Mouse (Mus musculus): ENCODE results near the gene Ptprg. TPM values are rescaled to one million over a fixed set of nuclear protein-coding genes. Genes with fewer than 3 reads are reported as not detected.

The Ptprg gene
- polyA plus RNA-seq, 1 experiment from 2014 or later = 42.3 TPM

DNA sequence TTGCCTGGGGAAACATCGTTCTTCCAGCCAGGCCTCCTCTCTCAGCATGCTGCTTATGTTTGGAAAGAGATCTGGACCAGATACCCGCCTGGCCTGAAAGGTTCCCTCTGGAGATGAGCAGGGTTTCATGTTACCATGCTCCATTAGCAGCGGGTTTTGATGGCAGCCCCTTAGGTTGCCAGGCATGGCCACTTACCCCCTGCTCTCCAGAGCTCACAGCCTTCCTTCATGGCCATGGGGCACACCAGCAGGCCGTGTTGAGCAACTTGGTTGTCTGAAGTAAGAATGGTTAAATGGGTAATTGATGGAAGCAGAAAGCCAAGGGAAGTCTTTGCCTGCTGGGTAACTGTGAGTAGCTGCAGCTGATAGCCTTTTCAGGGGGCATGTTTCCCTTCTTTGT is 274.8 kb downstream of the Ptprg start:
- H3K27ac ChIP-seq (ENCODE audit: low read depth, low read length) = no peak overlapping the region
- ATAC-seq (ENCODE audit: low read depth) = no peak
- no peaks in the 10 kb centered on the region for H3K27me3 ChIP-seq (ENCODE audit: control insufficient read depth, insufficient read depth, low read length)
- H3K4me1 ChIP-seq (ENCODE audit: control insufficient read depth, insufficient read depth, low read length) = peaks cover 4% of the 10 kb centered on the region; the same call in 1 of the 2 replicates
- no peaks in the 10 kb centered on the region for H3K36me3 ChIP-seq (ENCODE audit: control insufficient read depth, insufficient read depth, low read length)
- WGBS = 49% methylated on average over 4 of the region's 4 CpGs
- H3K9ac ChIP-seq (replicated peaks; ENCODE audit: low read depth, low read length) = no peak overlapping the region
- H3K9me3 ChIP-seq (ENCODE audit: control insufficient read depth, low read length) = no peaks in the 10 kb centered on the region
- H3K4me2 ChIP-seq (ENCODE audit: low read depth, low read length) = no peak overlapping the region
- no peak overlapping the region for H3K4me3 ChIP-seq (ENCODE audit: low read depth, low read length)

DNA sequence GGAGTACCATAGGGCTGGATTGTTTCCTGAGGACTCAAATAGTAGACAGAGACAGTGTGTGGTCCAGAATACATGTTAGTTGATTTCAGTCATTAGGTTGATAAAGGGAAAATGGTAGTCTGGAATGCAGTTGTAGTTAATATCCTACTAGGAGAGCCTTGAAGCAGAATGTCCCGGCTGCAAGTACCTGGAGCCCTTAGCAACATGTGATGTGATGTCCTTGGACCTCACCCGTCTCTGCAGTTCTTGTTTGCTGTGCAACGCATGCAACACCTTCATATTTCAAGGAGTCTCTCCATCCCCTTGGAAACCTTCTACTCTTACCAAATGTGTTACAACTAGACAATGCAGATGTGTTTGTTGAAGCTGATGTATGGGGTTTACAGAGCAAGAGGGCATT is 280.3 kb downstream of the Ptprg start:
- Histone ChIP-seq H3K4me2 (ENCODE audit: low read depth, low read length) (no peak overlapping the region), H3K4me1 (ENCODE audit: control insufficient read depth, insufficient read depth, low read length) (no peaks in the 10 kb centered on the region), H3K9ac (replicated peaks; ENCODE audit: low read depth, low read length) (no peak overlapping the region), H3K27me3 (ENCODE audit: control insufficient read depth, insufficient read depth, low read length) (no peaks in the 10 kb centered on the region), H3K9me3 (ENCODE audit: control insufficient read depth, low read length) (no peaks in the 10 kb centered on the region), H3K4me3 (ENCODE audit: low read depth, low read length) (no peak overlapping the region), H3K27ac (ENCODE audit: low read depth, low read length) (no peak overlapping the region), H3K36me3 (ENCODE audit: control insufficient read depth, insufficient read depth, low read length) (no peaks in the 10 kb centered on the region)
- ATAC-seq (ENCODE audit: low read depth) = no peak
- 97% methylated on average over 3 of the region's 3 CpGs for WGBS

DNA sequence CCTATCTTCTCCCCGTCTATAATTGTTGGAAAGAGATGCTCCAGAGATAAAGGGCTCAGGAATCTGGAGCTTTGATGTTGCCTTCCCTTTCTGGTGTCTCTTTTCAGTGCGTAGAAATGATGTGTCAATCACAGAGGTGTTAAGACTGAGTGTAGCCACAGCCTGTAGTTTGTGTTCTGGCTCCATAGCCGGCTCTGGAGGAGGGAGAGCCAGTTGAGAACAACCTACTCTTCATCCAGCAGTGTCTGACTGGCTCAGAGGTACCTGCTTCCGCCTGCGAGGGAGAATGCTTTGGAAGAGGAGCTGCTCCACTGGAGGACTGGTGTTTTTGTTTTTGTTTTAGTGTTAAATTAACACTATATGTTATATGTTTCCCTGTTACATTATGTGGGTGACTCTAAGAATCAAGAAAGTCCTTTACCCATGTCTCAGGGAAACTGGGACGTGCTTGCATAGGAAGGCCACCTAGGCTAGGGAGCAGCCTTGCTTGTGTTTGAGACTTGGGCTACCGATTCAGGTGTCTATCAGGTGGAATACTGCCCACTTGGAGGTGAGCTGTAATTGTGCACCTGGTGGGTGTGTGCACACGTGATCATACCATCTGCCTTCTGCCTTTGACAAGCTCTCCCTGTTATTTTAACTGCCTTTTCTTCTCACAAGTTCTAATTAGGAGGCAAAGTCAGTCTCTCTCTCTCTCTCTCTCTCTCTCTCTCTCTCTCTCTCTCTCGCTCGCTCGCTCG is 282.5 kb downstream of the Ptprg start:
- H3K27me3 ChIP-seq (ENCODE audit: control insufficient read depth, insufficient read depth, low read length) = no peaks in the 10 kb centered on the region
- no peak overlapping the region for H3K9ac ChIP-seq (replicated peaks; ENCODE audit: low read depth, low read length)
- ATAC-seq (ENCODE audit: low read depth) = no peak
- H3K27ac ChIP-seq (ENCODE audit: low read depth, low read length) = no peak overlapping the region
- no peaks in the 10 kb centered on the region for H3K4me1 ChIP-seq (ENCODE audit: control insufficient read depth, insufficient read depth, low read length)
- H3K4me2 ChIP-seq (ENCODE audit: low read depth, low read length) = no peak overlapping the region
- H3K36me3 ChIP-seq (ENCODE audit: control insufficient read depth, insufficient read depth, low read length) = no peaks in the 10 kb centered on the region
- no peaks in the 10 kb centered on the region for H3K9me3 ChIP-seq (ENCODE audit: control insufficient read depth, low read length)
- H3K4me3 ChIP-seq (ENCODE audit: low read depth, low read length) = no peak overlapping the region
- WGBS = 82% methylated on average over 12 of the region's 12 CpGs

DNA sequence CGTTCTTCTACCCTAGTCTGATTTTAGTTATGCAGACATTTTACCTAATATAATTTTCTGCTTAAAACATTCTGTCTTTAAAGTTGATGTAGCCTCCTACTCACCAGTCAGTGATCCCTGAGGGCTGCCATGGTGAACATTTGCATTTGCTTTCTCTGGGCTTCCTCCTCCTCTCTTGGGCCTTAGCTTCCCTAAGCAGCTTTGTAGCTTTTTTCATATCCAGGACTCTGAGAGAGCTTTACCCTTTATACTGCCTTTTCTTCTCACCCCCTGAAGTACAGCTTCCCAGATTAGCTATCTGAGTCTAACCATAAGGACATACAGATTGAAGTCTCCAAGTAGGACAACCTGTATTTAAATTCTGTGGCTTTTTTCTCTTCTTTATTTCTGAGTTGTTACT is 284.4 kb downstream of the Ptprg start:
- WGBS = 97% methylated on average over 1 of the region's 1 CpGs
- H3K36me3 ChIP-seq (ENCODE audit: control insufficient read depth, insufficient read depth, low read length) = no peaks in the 10 kb centered on the region

DNA sequence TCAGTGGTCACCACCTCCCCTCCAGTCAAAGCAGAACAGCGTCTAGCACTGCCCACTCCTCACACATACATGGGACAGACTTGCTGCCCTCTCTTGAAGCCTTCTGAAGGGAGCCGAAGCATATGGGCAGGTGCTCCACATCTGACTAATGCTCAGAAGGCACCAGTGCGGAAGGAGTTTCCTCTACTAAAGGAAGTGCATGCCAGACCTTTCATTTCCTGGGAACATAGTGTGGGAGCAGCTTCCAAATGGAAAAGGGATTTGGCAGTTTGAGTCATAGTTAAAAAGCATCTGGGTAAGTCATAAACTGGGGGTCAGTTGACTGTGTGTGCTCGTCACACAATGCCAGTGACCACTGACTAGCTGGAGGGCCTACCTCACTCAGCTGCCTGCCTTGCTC is 288.3 kb downstream of the Ptprg start:
- H3K9ac ChIP-seq (replicated peaks; ENCODE audit: low read depth, low read length) = no peak overlapping the region

More for the DNA sequence above, 284.4 kb downstream of the Ptprg start:
- Histone ChIP-seq H3K9me3 (ENCODE audit: control insufficient read depth, low read length) (no peaks in the 10 kb centered on the region), H3K4me1 (ENCODE audit: control insufficient read depth, insufficient read depth, low read length) (no peaks in the 10 kb centered on the region), H3K27me3 (ENCODE audit: control insufficient read depth, insufficient read depth, low read length) (no peaks in the 10 kb centered on the region), H3K4me3 (ENCODE audit: low read depth, low read length) (no peak overlapping the region), H3K4me2 (ENCODE audit: low read depth, low read length) (no peak overlapping the region), H3K27ac (ENCODE audit: low read depth, low read length) (no peak overlapping the region), H3K9ac (replicated peaks; ENCODE audit: low read depth, low read length) (no peak overlapping the region)
- no peak for ATAC-seq (ENCODE audit: low read depth)

DNA sequence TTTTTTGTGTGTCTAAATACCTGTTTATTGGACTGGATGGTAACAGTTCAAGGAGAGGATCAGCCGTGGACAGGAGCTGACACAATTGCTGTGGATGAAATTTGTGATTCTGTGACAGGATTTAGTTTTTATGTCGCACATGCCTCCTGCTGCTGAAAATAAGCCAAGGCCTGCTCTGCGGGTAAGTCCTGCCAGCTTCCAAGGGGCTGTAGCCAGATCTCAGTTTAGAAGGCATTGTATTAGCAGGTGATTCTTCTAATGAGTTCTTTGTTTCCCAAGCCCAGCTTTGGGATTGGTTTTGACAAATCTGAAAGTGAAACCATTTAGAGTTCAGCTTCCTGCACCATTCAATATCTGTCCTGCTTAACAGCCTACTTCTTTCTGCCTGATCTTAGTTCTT is 299.6 kb downstream of the Ptprg start:
- H3K27me3 ChIP-seq (ENCODE audit: control insufficient read depth, insufficient read depth, low read length) = no peaks in the 10 kb centered on the region
- H3K4me2 ChIP-seq (ENCODE audit: low read depth, low read length) = no peak overlapping the region
- no peak for ATAC-seq (ENCODE audit: low read depth)
- no peaks in the 10 kb centered on the region for H3K4me1 ChIP-seq (ENCODE audit: control insufficient read depth, insufficient read depth, low read length)
- H3K9ac ChIP-seq (replicated peaks; ENCODE audit: low read depth, low read length) = no peak overlapping the region
- H3K4me3 ChIP-seq (ENCODE audit: low read depth, low read length) = no peak overlapping the region
- no peaks in the 10 kb centered on the region for H3K9me3 ChIP-seq (ENCODE audit: control insufficient read depth, low read length)
- H3K36me3 ChIP-seq (ENCODE audit: control insufficient read depth, insufficient read depth, low read length) = no peaks in the 10 kb centered on the region
- WGBS = 70% methylated on average over 3 of the region's 3 CpGs
- H3K27ac ChIP-seq (ENCODE audit: low read depth, low read length) = no peak overlapping the region

More for the DNA sequence above, 288.3 kb downstream of the Ptprg start:
- Histone ChIP-seq H3K4me1 (ENCODE audit: control insufficient read depth, insufficient read depth, low read length) (no peaks in the 10 kb centered on the region), H3K36me3 (ENCODE audit: control insufficient read depth, insufficient read depth, low read length) (no peaks in the 10 kb centered on the region), H3K4me3 (ENCODE audit: low read depth, low read length) (no peak overlapping the region), H3K27ac (ENCODE audit: low read depth, low read length) (no peak overlapping the region), H3K9me3 (ENCODE audit: control insufficient read depth, low read length) (no peaks in the 10 kb centered on the region), H3K4me2 (ENCODE audit: low read depth, low read length) (no peak overlapping the region), H3K27me3 (ENCODE audit: control insufficient read depth, insufficient read depth, low read length) (no peaks in the 10 kb centered on the region)
- no peak for ATAC-seq (ENCODE audit: low read depth)
- 81% methylated on average over 4 of the region's 4 CpGs for WGBS

DNA sequence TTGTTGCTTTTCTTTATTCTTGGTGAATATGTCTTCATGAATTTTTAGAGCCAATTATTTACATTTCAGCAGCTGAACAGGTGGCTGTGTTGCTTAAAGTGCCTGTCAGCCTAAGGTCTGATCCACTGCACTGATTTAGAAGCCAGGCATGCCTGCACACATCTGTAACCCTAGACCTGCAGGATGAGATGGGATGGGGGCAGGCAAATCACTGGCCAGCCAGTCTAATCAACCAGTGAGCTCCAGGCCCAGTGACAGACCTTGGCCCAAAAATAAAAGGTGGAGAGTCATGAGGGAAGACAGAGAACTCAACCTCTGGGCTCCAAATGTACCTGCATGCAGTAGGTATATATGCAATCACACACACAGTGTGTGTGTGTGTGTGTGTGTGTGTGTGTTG is 302.2 kb downstream of the Ptprg start:
- no peak overlapping the region for H3K4me2 ChIP-seq (ENCODE audit: low read depth, low read length)
- H3K4me3 ChIP-seq (ENCODE audit: low read depth, low read length) = no peak overlapping the region
- H3K4me1 ChIP-seq (ENCODE audit: control insufficient read depth, insufficient read depth, low read length) = no peaks in the 10 kb centered on the region
- no peak for ATAC-seq (ENCODE audit: low read depth)
- no peaks in the 10 kb centered on the region for H3K36me3 ChIP-seq (ENCODE audit: control insufficient read depth, insufficient read depth, low read length)
- no peaks in the 10 kb centered on the region for H3K27me3 ChIP-seq (ENCODE audit: control insufficient read depth, insufficient read depth, low read length)
- no peak overlapping the region for H3K9ac ChIP-seq (replicated peaks; ENCODE audit: low read depth, low read length)
- H3K27ac ChIP-seq (ENCODE audit: low read depth, low read length) = no peak overlapping the region
- H3K9me3 ChIP-seq (ENCODE audit: control insufficient read depth, low read length) = no peaks in the 10 kb centered on the region

DNA sequence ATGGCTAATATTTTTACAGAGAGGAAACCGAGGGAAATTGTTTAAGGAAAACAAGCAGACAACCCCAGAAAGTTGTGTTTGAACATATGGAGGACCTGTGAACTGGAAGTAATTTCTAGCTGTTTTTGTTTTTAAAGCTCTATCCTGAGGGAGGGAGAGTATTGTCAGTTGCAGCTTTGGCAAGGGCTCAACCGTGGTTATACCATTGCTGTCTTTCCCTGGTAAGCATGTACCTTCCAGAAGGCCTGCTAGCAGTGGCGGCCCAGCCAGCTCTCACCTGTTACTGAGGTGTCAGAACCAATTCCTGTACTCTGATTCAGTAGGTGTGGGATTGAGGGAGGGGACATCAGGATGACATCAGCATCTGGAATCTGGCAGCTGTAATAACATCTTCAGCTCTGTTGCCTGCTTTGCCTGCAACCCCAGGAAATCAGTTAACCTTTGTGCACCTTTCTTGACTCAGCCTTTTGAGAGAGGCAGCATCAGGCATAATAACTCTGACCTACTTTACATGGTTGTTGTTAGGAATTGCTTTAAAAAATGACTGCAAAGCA is 304.7 kb downstream of the Ptprg start:
- Histone ChIP-seq H3K4me1 (ENCODE audit: control insufficient read depth, insufficient read depth, low read length) (no peaks in the 10 kb centered on the region), H3K4me3 (ENCODE audit: low read depth, low read length) (no peak overlapping the region), H3K36me3 (ENCODE audit: control insufficient read depth, insufficient read depth, low read length) (no peaks in the 10 kb centered on the region), H3K27me3 (ENCODE audit: control insufficient read depth, insufficient read depth, low read length) (no peaks in the 10 kb centered on the region), H3K27ac (ENCODE audit: low read depth, low read length) (no peak overlapping the region), H3K4me2 (ENCODE audit: low read depth, low read length) (no peak overlapping the region), H3K9me3 (ENCODE audit: control insufficient read depth, low read length) (no peaks in the 10 kb centered on the region), H3K9ac (replicated peaks; ENCODE audit: low read depth, low read length) (no peak overlapping the region)
- 74% methylated on average over 3 of the region's 3 CpGs for WGBS
- no peak for ATAC-seq (ENCODE audit: low read depth)

DNA sequence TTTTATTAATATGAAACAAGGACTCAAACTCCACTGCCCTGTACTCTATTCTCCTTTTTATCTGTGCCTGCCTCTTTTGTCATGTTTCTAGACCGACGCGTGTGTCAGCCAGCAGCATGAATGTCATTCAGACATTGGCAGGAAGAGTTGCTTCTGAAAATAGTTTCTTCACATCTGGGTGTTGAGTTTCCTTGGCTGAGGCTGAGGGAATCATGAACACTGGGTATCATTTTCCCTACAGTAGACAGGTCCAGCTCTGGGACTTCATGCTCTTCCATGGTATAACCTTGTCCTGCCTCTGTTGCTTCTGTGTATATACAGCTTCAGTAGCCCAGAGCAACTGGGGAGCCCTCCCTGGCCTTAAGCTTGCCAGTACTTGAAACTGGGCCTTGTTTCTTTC is 310.0 kb downstream of the Ptprg start:
- H3K4me1 ChIP-seq (ENCODE audit: control insufficient read depth, insufficient read depth, low read length) = no peaks in the 10 kb centered on the region
- ATAC-seq (ENCODE audit: low read depth) = no peak
- no peaks in the 10 kb centered on the region for H3K9me3 ChIP-seq (ENCODE audit: control insufficient read depth, low read length)
- H3K4me2 ChIP-seq (ENCODE audit: low read depth, low read length) = no peak overlapping the region
- no peaks in the 10 kb centered on the region for H3K36me3 ChIP-seq (ENCODE audit: control insufficient read depth, insufficient read depth, low read length)
- no peaks in the 10 kb centered on the region for H3K27me3 ChIP-seq (ENCODE audit: control insufficient read depth, insufficient read depth, low read length)
- WGBS = 77% methylated on average over 3 of the region's 3 CpGs
- no peak overlapping the region for H3K27ac ChIP-seq (ENCODE audit: low read depth, low read length)
- no peak overlapping the region for H3K4me3 ChIP-seq (ENCODE audit: low read depth, low read length)
- H3K9ac ChIP-seq (replicated peaks; ENCODE audit: low read depth, low read length) = no peak overlapping the region

Data from neural tube, embryonic 14.5 days (tissue).